Mouse (Mus musculus): ENCODE results near the gene Gm4131.

GRCm38 (mm10) chr14:62422265-62422664 is 144.5 kb downstream of the Gm4131 start:
- no peak for TF ChIP-seq CTCF (IDR thresholded peaks at IDR 0.05; ENCODE audit: low read depth)
- TF ChIP-seq EP300 (IDR thresholded peaks at IDR 0.05; ENCODE audit: low read depth), result no peak

Data from heart, postnatal 0 days (tissue).